Mouse (Mus musculus) hindbrain, embryonic 10.5 days (tissue): ENCODE measurements around the gene Atg101. TPM values are rescaled to one million over a fixed set of nuclear protein-coding genes. Genes with fewer than 3 reads are reported as not detected.

ENCODE experiments used
- DNase-seq: peaks from one replicate; pipeline ENCODE4 v3.0.0-alpha.2; 2017; ENCODE audit warnings: low spot score
- H3K27ac ChIP-seq: fragments of 300-500 bp; sonication (generic); 2 replicates; pipeline ENCODE4 v1.5.1; 2016; ENCODE audit warnings: mild to moderate bottlenecking, moderate library complexity
- H3K27me3 ChIP-seq: fragments of 300-500 bp; sonication (generic); 2 replicates; pipeline ENCODE4 v1.6.1; 2016; ENCODE audit warnings: mild to moderate bottlenecking; ENCODE audit not compliant: poor library complexity, insufficient read depth, severe bottlenecking
- H3K36me3 ChIP-seq: fragments of 300-500 bp; sonication (generic); 2 replicates; pipeline ENCODE4 v1.6.1; 2016; ENCODE audit warnings: mild to moderate bottlenecking, moderate library complexity
- H3K4me1 ChIP-seq: fragments of 300-500 bp; sonication (generic); replicated peaks from 2 replicates; pipeline ENCODE4 v1.6.1; 2016; ENCODE audit warnings: mild to moderate bottlenecking
- H3K4me3 ChIP-seq: fragments of 300-500 bp; sonication (generic); 2 replicates; pipeline ENCODE4 v1.5.1; 2016; ENCODE audit warnings: mild to moderate bottlenecking, moderate library complexity
- H3K9me3 ChIP-seq: fragments of 300-500 bp; sonication (generic); 2 replicates; pipeline ENCODE4 v1.6.1; 2016; ENCODE audit warnings: mild to moderate bottlenecking, moderate library complexity
- WGBS: fragments of 180-500 bp; shearing (Covaris S2); methylation state at CpG from one replicate; pipeline ENCODE4 v1.1.7; 2016; 5-methylcytosine and 5-hydroxymethylcytosine counted together
- polyA plus RNA-seq: library from polyadenylated mRNA; unstranded; fragments of >200 nt; fragmentation: Nextera tagmentation; extraction: Ambion mirVana; gene quantifications from 2 replicates; pipeline ENCODE4 v1.2.1, GENCODE M21; 2016

The Atg101 gene
- 79.0 and 82.1 TPM in 2 replicates for polyA plus RNA-seq

DNA sequence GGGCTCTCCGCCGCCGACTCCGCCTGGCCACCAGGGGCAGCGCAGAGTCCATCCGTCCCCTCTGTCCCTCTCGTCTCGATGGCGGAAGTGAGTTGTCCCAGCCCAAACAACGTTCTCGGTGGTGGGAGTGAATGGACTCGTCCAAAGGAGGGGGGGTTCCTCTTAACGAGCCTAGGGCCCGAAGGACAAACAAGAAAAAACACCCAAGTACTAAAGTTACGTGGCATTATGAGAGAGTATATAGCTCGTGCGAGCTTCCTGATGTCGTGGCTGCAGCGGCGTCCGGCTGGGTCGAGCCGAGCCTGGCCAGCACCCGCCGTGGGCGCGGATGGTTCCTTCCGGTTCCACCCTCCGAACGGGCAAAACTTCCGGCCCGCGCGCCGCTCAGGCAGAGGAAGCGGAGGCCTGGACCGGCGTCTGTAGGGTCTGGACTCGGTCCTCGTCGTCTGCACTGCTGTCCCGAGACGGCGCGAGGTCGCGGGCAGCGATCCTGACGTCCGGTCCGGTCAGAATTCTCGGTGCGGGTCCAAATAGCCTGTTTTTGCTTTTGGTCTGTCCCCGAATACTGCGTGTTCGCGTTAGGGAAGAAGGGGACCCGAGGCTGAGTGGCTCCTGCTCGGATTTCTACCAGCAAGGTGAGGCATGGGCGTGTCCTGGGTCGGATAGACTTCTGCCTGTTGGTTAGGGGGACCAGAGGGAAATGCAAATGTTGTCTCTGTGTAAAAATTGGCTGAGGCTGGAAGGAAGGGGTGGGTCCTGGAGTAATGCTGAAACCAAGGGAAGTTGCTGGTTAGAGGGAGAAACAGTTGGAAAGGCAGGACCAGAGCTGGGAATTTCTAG is at the start of gene Atg101:
Atg101 (plus strand) TSS at position 362 of the 840 bp plus-strand sequence.
- Histone ChIP-seq H3K4me1 (peaks cover 28% of the 10 kb centered on the region), H3K36me3 (peaks cover 33% of the 10 kb centered on the region), H3K27ac (peak within 1 kb of the TSS; percentile 98), H3K27me3 (no peaks in the 10 kb centered on the region), H3K9me3 (no peaks in the 10 kb centered on the region), H3K4me3 (peak within 1 kb of the TSS; percentile 76)
- WGBS, result under 1% methylated on average over 61 of the region's 61 CpGs
- peak; percentile 92 for DNase-seq

DNA sequence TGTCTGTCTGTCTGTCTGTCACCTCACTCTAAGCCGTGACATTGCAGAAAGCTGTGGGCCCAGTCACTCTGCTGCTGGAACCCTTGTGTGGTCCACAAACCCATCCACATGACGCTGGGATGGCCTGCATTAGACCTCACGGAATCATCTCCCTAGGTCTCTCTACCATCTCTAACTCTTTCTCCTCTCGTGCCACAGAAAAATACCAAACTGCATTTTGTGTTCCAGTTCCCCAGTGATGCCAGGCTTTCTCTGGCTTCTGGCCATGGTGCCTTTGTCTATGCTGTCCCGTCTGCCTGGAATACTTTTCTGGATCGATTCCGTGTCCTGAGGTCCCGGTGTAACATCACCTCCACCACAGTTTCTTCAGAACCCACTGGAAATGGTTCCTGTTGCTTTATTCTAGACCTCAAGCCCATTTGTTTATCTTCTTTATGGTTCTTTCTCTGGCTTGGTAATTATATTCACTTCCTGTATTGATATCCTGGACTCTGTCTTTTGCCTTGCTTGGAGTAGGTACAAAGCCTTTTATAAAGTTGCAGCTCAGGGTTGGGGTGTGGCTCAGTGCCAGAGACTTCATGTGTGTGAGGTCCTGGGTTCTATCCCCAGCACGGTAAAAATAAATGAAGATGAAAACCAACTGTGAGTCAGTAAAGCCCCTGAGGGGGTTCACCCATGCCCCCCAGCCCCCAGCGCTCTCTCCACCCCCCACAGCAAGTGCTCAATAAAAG is 49.3 kb upstream of the Atg101 start:
- Histone ChIP-seq H3K4me1 (peaks cover 47% of the 10 kb centered on the region), H3K27ac (no peak overlapping the region), H3K27me3 (peaks cover 56% of the 10 kb centered on the region)

DNA sequence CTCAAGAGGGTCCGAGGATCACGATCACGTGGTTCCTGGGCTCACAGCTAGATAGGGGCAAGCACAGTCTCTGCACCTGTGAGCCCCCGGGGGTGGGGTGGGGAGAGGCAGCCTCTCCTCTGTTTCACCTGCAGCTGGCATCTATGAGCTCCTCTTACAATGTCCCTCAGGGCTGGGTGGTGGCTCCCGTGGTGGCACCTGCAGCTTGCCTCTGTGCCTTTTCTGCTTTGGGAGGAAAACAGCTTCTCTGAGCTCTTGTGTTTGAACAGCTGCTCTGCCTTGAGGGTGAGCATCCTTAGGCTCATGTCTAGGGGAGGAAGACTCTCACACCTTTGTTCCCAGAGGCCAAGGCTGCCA is 48.8 kb upstream of the Atg101 start:
- peak overlapping the region; percentile 35 for H3K27ac ChIP-seq
- no peaks in the 10 kb centered on the region for H3K9me3 ChIP-seq
- no peak overlapping the region for H3K4me3 ChIP-seq
- H3K4me1 ChIP-seq, result peaks cover 48% of the 10 kb centered on the region
- H3K36me3 ChIP-seq, result peaks cover 21% of the 10 kb centered on the region
- 44% methylated on average over 5 of the region's 5 CpGs for WGBS
- H3K27me3 ChIP-seq, result peaks cover 55% of the 10 kb centered on the region
- no peak for DNase-seq

More for the DNA sequence above, 49.3 kb upstream of the Atg101 start:
- no peak for DNase-seq
- 76% methylated on average over 10 of the region's 10 CpGs for WGBS
- H3K9me3 ChIP-seq, result no peaks in the 10 kb centered on the region
- no peak overlapping the region for H3K4me3 ChIP-seq
- H3K36me3 ChIP-seq, result peaks cover 27% of the 10 kb centered on the region

DNA sequence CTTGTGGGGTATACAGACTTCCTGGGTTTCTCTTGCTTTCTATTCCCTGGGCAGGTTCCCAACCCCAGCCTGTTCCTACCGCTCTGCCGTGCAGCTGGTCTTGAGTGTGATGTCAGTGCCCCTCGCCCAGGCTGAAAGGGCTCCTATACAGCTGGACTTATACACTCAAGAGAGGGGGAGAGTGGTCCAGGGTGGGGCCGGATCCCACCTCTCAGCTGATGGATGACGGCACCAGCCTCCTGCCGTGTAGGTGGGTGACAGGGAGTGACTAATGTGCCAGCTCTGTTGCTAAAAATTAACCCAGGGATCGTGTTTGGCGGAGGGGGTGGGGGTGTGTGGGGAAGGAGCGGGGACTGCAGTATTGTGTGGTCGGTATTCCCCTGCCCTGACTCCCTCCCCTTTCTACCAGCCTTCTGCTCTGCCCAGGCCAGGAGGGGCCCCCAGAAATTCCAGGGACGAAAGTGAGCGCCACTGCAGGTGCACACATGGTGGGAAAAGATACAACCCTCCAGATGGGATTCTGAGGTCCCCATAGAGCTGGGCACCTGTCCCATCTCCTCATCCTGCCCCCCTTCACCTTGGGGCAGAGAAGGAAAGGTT is 48.2 kb upstream of the Atg101 start:
- DNase-seq, result no peak
- peaks cover 50% of the 10 kb centered on the region for H3K4me1 ChIP-seq

DNA sequence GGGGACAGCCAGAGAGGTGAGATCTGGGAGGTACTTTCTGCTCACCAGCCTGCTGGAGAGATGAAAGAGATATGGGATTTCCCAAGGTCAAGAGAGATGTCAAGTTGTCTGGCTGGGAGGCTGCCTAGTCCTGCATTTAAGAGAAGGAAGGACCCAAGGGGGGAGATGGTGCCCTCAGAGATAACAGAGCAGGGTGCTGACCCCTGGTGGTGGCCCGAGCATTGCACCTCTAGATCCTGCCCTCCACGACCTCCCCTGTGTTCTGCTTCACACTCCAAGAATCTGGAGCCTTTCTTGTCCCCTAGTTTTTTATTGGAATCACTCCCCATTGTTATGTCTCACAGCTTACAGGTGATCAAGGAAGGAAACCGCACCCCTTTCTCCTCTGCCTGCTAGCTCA is 47.2 kb upstream of the Atg101 start:
- Histone ChIP-seq H3K36me3 (peaks cover 6% of the 10 kb centered on the region; the same call in 1 of the 2 replicates), H3K27ac (no peak overlapping the region), H3K9me3 (no peaks in the 10 kb centered on the region), H3K27me3 (peaks cover 44% of the 10 kb centered on the region), H3K4me3 (no peak overlapping the region), H3K4me1 (peaks cover 48% of the 10 kb centered on the region)
- peak; percentile 70 for DNase-seq
- 9% methylated on average over 3 of the region's 3 CpGs for WGBS

More for the DNA sequence above, 48.2 kb upstream of the Atg101 start:
- Histone ChIP-seq H3K27me3 (peaks cover 50% of the 10 kb centered on the region), H3K4me3 (no peak overlapping the region), H3K9me3 (no peaks in the 10 kb centered on the region), H3K27ac (peak overlapping the region; percentile 35), H3K36me3 (peaks cover 16% of the 10 kb centered on the region)
- 34% methylated on average over 12 of the region's 12 CpGs for WGBS

DNA sequence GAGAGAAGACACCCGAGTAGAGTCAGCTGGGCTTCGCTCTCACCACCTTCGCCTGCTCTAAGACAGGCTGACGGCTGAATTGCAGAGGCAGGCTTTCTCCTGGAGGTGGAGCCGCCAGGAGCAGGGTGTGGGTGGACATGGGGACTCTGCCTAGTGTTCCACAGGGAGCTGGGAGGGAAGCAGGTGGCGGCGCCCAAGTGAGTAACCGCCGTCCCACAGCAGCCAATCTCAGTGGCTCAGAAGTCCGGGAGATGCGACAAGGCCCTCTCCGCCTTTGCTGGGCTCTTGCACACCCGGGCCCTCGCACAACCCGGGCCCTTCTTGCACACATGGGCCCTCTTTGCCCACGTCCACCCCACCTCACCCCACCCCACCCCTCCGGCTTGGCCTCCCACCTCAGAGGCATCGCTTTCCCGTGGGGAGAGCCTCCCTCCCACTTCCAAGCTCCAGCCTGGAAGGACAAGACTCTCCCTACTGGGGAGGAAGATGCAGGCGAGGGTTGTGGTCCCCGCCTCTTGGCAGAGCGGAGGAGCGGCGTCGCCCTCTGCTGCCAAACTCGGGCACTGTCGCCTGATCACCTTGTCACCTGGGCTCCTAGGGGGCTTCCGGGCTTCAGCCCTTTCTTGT is 45.1 kb upstream of the Atg101 start:
- H3K27me3 ChIP-seq, result peaks cover 28% of the 10 kb centered on the region
- H3K4me3 ChIP-seq, result peak overlapping the region; percentile 52
- peak; percentile 69 for DNase-seq
- no peaks in the 10 kb centered on the region for H3K9me3 ChIP-seq
- H3K4me1 ChIP-seq, result peaks cover 37% of the 10 kb centered on the region
- no peaks in the 10 kb centered on the region for H3K36me3 ChIP-seq
- peak overlapping the region; percentile 82 for H3K27ac ChIP-seq
- 6% methylated on average over 28 of the region's 28 CpGs for WGBS

DNA sequence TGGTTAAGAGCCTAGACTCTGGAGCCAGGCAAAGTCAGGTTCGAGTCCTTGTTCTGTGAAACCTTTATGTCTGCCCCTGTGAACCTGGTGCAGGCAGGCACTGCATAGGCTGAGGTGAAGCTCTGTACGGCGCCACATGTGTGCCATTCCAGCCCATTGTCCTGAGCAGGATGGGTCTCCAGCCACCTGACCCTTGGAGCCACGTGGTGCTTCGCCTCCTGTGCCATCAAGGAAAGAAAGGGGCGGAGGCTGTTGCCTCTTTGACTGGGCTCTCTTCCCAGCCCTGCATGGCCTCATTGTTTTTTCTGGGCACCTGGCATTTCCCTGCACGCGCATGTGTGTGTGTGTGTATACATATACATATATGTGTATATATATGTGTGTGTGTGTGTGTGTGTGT is 44.3 kb upstream of the Atg101 start:
- 64% methylated on average over 8 of the region's 8 CpGs for WGBS
- DNase-seq, result no peak
- peaks cover 37% of the 10 kb centered on the region for H3K4me1 ChIP-seq
- no peak overlapping the region for H3K4me3 ChIP-seq
- no peak overlapping the region for H3K27ac ChIP-seq
- peaks cover 28% of the 10 kb centered on the region for H3K27me3 ChIP-seq
- H3K9me3 ChIP-seq, result no peaks in the 10 kb centered on the region
- no peaks in the 10 kb centered on the region for H3K36me3 ChIP-seq

DNA sequence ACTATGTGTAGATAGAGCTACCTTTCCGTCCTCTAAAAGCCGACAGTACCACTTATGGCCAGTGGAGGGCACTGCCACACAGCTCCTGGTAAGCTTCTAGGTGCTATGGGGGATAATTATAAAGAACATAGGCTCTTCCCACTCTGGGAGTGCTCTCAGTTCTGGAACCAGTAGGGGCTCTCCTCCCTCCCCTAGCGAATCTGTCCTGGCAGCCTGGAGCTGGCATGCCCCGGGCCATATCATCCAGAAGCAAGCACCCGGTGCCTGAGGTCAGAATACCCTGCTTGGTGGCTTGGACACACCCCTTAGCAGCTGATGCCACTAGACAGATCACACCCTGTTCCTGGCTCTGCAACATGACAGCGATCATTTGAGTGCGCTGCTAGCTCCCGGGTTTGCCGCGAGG is 43.3 kb upstream of the Atg101 start:
- DNase-seq, result peak; percentile 86
- Histone ChIP-seq H3K9me3 (no peaks in the 10 kb centered on the region), H3K36me3 (no peaks in the 10 kb centered on the region), H3K4me1 (peaks cover 30% of the 10 kb centered on the region), H3K27ac (0 out of 2 replicates have a peak overlapping the region, but pooled peaks have one; percentile 4), H3K4me3 (peak overlapping the region; percentile 36; the same call in 1 of the 2 replicates), H3K27me3 (peaks cover 23% of the 10 kb centered on the region)
- 15% methylated on average over 10 of the region's 10 CpGs for WGBS

DNA sequence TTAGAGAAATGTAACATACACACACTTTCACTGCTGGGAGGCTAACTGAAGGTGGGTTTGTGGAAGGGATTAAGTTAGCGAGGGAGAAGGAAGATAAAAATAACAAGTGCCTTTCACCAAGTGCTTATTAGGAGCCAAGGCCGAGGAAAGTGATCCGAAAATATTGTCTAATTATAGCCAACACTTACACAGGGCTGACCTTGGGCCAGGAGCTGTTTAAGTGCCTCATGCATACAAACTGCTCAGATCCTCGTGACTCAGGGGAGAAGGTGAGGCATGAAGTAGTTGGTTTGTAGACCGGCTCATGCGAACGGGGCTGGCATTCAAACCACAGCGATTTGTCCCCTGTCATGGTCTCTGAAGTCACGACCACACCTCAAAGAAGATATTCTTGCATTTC is 42.8 kb upstream of the Atg101 start:
- peaks cover 30% of the 10 kb centered on the region for H3K4me1 ChIP-seq
- no peaks in the 10 kb centered on the region for H3K9me3 ChIP-seq
- no peak for DNase-seq
- no peak overlapping the region for H3K27ac ChIP-seq
- H3K36me3 ChIP-seq, result no peaks in the 10 kb centered on the region
- peaks cover 20% of the 10 kb centered on the region for H3K27me3 ChIP-seq
- 0 out of 2 replicates have a peak overlapping the region, but pooled peaks have one; percentile 36 for H3K4me3 ChIP-seq
- WGBS, result 77% methylated on average over 9 of the region's 9 CpGs

DNA sequence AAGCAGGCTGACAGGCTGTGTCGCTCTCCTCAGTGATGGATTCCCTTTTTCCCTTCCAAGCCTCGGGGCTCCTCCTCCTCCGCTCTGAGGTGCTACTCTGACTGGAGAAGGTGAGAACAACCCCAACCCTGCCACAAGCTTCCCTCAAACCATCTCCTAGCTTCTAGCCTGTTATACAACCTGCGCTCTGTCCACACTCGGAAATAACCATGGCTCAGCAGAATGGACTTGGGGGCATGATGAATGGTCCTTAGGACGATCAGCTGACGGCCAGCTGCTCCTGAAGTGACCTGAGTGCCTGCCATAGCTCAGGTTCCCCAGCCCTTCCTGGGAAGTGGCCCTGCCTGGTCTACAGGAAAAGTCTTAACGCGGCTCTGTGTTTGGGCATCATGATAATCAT is 42.2 kb upstream of the Atg101 start:
- no peak for DNase-seq
- no peaks in the 10 kb centered on the region for H3K9me3 ChIP-seq
- peaks cover 35% of the 10 kb centered on the region for H3K4me1 ChIP-seq
- H3K4me3 ChIP-seq, result no peak overlapping the region
- WGBS, result 68% methylated on average over 9 of the region's 9 CpGs
- peaks cover 20% of the 10 kb centered on the region for H3K27me3 ChIP-seq
- H3K27ac ChIP-seq, result 0 out of 2 replicates have a peak overlapping the region, but pooled peaks have one; percentile 6
- H3K36me3 ChIP-seq, result no peaks in the 10 kb centered on the region

DNA sequence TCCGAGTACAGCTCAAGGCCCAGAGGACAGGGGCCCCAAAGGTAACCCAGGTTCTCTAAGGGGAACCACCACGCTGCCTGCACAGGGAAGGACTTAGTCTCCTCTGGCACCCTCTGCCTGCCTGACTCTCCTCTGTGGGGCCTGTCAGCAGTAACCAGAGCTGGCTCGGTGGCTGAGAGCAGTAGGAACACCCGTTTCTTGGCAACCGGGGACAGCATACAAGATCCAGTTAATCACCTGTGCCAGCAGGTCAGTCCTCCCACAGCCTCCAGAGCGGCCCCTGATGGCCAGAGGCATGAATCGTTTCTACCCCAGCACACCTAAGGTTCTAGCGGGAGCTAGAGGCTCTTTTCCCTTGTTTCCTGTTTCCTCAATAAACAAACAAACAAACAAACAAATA is 41.4 kb upstream of the Atg101 start:
- no peaks in the 10 kb centered on the region for H3K9me3 ChIP-seq
- 0 out of 2 replicates have a peak overlapping the region, but pooled peaks have one; percentile 29 for H3K27ac ChIP-seq
- peaks cover 20% of the 10 kb centered on the region for H3K27me3 ChIP-seq
- no peak overlapping the region for H3K4me3 ChIP-seq
- 24% methylated on average over 8 of the region's 8 CpGs for WGBS
- no peaks in the 10 kb centered on the region for H3K36me3 ChIP-seq
- peaks cover 42% of the 10 kb centered on the region for H3K4me1 ChIP-seq
- DNase-seq, result no peak

DNA sequence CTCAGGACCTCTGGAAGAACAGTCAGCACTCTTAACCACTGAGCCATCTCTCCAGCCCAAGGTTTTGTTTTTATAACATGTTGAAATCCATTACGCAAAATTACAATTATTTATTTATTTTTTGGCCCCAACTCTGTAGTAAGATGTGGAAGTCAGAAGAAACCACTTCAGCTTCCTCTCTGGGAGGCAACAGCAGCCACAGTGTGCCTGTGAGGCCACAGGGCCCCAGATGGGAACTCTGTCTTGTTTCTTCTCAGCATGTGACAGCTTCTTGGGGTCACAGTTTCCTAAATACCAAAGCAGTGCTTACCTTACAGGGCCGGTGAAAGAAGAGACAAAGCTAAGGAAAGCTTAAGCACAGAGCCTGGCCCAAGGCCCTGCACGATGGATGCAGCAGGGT is 40.1 kb upstream of the Atg101 start:
- H3K27ac ChIP-seq, result no peak overlapping the region
- WGBS, result 55% methylated on average over 3 of the region's 3 CpGs
- 0 out of 2 replicates have a peak, but pooled peaks cover 7% of the 10 kb centered on the region for H3K27me3 ChIP-seq
- H3K4me3 ChIP-seq, result no peak overlapping the region
- H3K36me3 ChIP-seq, result no peaks in the 10 kb centered on the region
- H3K4me1 ChIP-seq, result peaks cover 42% of the 10 kb centered on the region
- DNase-seq, result no peak
- H3K9me3 ChIP-seq, result no peaks in the 10 kb centered on the region
